Mouse (Mus musculus): ENCODE measurements at regions not wholly inside any gene's neighbourhood (a gene's known extent, or its start where the extent isn't known, plus 50 kb on each side); places are given as distances from the start of the nearest gene placed in this dataset.

- no peak for TF ChIP-seq UBTF (IDR thresholded peaks at IDR 0.05; ENCODE audit: low read depth, low read length)
- no peak for TF ChIP-seq CTCF (conservative IDR thresholded peaks at IDR 0.05 in 1 of 2, IDR thresholded peaks at IDR 0.05 in 1 of 2; ENCODE audit: low read depth in 2 of 2, low read length in 2 of 2)
- no peak for TF ChIP-seq POLR2A (IDR thresholded peaks at IDR 0.05; ENCODE audit: low read depth, low read length)
- TF ChIP-seq USF1 (IDR thresholded peaks at IDR 0.05; ENCODE audit: low read depth, low read length): no peak
Measured at GRCm38 (mm10) chr15:33780960-33781359, 576.7 kb downstream of the 9430069I07Rik start.

Data from CH12.LX (cell line).